Mouse (Mus musculus) layer of hippocampus, adult 18-20 months (tissue): Measurements from ENCODE around the gene Sp8. TPM values are rescaled to one million over a fixed set of nuclear protein-coding genes. Genes with fewer than 3 reads are reported as not detected.

Source experiments
- DNase-seq, 2 experiments: peaks; one replicate each; pipeline ENCODE4 v3.0.0; 2022; ENCODE audit warnings: low spot score in 2 of 2
- long read RNA-seq: library from polyadenylated mRNA; stranded (forward); transcript quantifications from one replicate; pipeline ENCODE4 v2.0.0, GENCODE M21; 2021
- total RNA-seq, 2 experiments: library from RNA; stranded (reverse); gene quantifications; 2 replicates each; pipeline ENCODE4 v1.2.3; 2021

Gene Sp8
- 1 to 10 TPM; 1.2 to 2.3 TPM for total RNA-seq
- long read RNA-seq, partial matches to known transcripts: 0 of 1 reads
- long read RNA-seq, other reads (novel, unspliced or antisense): 1 of 1 reads

GRCm38 (mm10) chr12:118846221-118846620, at the start of gene Sp8:
Gene Sp8, plus strand, starts transcription at chr12:118846329.
- no peak for DNase-seq

- DNase-seq: no peak
Measured at GRCm38 (mm10) chr12:118811328-118811961, 34.7 kb upstream of the Sp8 start.

- no peak for DNase-seq
Measured at GRCm38 (mm10) chr12:118814561-118814960, 31.6 kb upstream of the Sp8 start.

- no peak for DNase-seq
Measured at GRCm38 (mm10) chr12:118816156-118816555, 30.0 kb upstream of the Sp8 start.

- no peak for DNase-seq
Measured at GRCm38 (mm10) chr12:118829881-118830280, 16.2 kb upstream of the Sp8 start.

- no peak for DNase-seq
Measured at GRCm38 (mm10) chr12:118836411-118837341, 9.5 kb upstream of the Sp8 start.

GRCm38 (mm10) chr12:118837361-118837760, 8.8 kb upstream of the Sp8 start:
- no peak for DNase-seq

- DNase-seq: no peak
Measured at GRCm38 (mm10) chr12:118838260-118838659, 7.9 kb upstream of the Sp8 start.

GRCm38 (mm10) chr12:118839398-118839797, 6.7 kb upstream of the Sp8 start:
- no peak for DNase-seq

- DNase-seq: no peak
Measured at GRCm38 (mm10) chr12:118840301-118840700, 5.8 kb upstream of the Sp8 start.

- no peak for DNase-seq
Measured at GRCm38 (mm10) chr12:118840861-118841260, 5.3 kb upstream of the Sp8 start.

GRCm38 (mm10) chr12:118841381-118841922, 4.7 kb upstream of the Sp8 start:
- no peak for DNase-seq

- no peak for DNase-seq
Measured at GRCm38 (mm10) chr12:118841971-118842550, 4.1 kb upstream of the Sp8 start.

GRCm38 (mm10) chr12:118842671-118843411, 3.3 kb upstream of the Sp8 start:
- no peak for DNase-seq

- no peak for DNase-seq
Measured at GRCm38 (mm10) chr12:118844111-118844510, 2.0 kb upstream of the Sp8 start.

GRCm38 (mm10) chr12:118844841-118845240, 1.3 kb upstream of the Sp8 start:
- DNase-seq: no peak

- DNase-seq: no peak
Measured at GRCm38 (mm10) chr12:118845351-118845750, 778 bp upstream of the Sp8 start.

GRCm38 (mm10) chr12:118846649-118847321, 656 bp downstream of the Sp8 start:
- no peak for DNase-seq

- DNase-seq: no peak
Measured at GRCm38 (mm10) chr12:118847381-118847780, 1.3 kb downstream of the Sp8 start.

- no peak for DNase-seq
Measured at GRCm38 (mm10) chr12:118847861-118848495, 1.8 kb downstream of the Sp8 start.
